Mouse (Mus musculus) cerebellum, postnatal 10 days (tissue): Measurements from ENCODE around the gene Atp13a1.
A peak's percentile ranks its signal among the peaks of the same experiment; 100 is the strongest.

ENCODE experiments used
- DNase-seq, 2 experiments: peaks; one replicate each; pipeline ENCODE4 v3.0.0; 2021; ENCODE audit warnings: mixed read lengths in 2 of 2

The Atp13a1 gene

GRCm38 (mm10) chr8:69790773-69791367, at the start of gene Atp13a1, which contains the start of gene Zfp866:
TSS of gene Atp13a1 (plus strand) at chr8:69791163.
TSS of gene Zfp866 (minus strand) at chr8:69791178.
- DNase-seq: peak; percentile 95 to 96

DNA sequence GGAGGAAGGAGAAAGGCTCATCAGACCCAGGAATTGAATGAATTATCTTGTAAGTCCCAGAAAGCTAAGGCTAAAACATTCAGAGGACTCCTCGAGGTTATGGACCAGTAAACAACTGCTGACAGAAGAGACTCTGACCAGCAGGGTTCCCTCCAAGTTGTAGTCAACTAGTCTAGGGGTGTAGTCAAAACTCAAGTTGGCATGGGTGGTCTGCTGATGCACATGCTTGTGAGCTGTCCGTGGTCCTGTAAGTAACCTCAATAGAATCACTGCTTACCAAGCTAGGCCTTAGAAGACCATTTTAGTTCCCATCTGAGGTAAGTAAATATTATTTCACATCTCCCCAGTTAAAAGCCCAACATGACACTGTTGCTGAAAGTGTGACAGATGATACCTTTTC, 49.7 kb upstream of the Atp13a1 start:
- DNase-seq: no peak

GRCm38 (mm10) chr8:69749544-69750454, 41.2 kb upstream of the Atp13a1 start, which contains the start of gene Zfp963:
TSS of gene Zfp963 (minus strand) at chr8:69749970.
- DNase-seq: peak; percentile 98 to 99

GRCm38 (mm10) chr8:69752437-69752836, 38.5 kb upstream of the Atp13a1 start:
- DNase-seq: no peak

DNA sequence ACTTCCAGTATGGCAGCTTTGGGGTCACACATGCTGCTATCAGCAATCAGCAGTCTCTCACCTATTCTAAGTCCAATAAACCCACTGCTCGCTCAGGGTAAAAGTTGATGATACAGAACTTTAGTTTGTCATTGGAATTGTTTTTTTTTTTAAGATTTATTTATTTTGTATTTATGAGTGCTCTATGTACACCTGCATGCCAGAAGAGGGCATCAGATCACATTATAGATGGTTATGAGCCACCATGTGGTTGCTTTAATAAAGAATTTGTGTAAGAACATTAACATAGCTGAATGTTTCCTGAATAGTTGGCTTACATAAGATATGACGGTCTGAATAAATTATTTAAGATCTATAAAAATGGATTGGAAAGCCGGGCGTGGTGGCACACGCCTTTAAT, 32.6 kb upstream of the Atp13a1 start:
- no peak for DNase-seq

DNA sequence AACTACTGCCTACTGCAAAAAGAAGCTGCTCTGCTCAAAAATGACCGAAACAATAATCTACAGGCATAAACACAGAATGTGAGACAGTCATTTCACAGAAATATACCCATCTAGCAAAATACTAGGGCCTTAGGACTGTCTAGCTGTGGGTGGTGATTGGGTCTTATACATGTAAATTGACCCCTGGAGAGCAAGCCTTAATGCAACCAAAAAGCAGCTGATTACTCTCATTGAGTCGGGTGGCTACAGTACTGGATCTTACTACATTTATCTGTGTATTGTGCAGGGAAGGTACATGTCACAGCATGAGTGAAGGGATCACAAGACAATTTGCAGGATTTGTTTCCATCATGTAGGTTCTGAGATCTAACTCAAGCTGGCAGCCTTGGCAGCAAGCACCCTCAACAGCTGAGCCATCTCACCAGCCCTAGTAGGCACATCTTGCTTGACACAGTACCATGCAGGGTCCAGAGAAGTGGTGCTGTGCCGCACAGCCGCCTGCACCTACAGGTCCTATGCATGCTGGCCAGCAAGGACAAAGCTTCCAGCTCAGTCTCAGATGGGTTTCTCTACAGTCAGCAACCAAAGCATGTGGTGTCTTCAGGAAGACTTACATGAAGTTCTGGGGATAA, 29.0 kb upstream of the Atp13a1 start:
- peak; percentile 49 to 56 for DNase-seq

- no peak for DNase-seq
These were observed 19.7 kb upstream of the Atp13a1 start for GRCm38 (mm10) chr8:69771221-69771620.

DNA sequence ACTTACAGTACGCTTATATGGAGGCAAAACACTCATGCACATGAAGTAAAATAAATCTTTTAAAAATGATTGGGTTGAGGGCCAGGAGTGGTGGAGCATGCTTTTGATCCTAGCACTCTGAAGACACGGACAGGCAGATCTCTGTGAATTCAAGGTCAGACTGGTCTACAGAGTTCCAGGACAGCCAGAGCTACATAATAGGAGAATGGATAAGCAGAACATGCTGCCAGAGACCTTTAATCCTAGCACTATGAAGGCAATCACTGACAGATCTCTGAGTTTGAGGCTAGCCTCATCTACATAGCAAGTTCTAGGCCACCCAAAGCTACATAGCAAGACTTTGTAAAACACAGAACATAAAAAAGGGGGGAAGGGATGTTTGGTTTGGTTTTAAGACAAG, 18.9 kb upstream of the Atp13a1 start:
- no peak for DNase-seq

DNA sequence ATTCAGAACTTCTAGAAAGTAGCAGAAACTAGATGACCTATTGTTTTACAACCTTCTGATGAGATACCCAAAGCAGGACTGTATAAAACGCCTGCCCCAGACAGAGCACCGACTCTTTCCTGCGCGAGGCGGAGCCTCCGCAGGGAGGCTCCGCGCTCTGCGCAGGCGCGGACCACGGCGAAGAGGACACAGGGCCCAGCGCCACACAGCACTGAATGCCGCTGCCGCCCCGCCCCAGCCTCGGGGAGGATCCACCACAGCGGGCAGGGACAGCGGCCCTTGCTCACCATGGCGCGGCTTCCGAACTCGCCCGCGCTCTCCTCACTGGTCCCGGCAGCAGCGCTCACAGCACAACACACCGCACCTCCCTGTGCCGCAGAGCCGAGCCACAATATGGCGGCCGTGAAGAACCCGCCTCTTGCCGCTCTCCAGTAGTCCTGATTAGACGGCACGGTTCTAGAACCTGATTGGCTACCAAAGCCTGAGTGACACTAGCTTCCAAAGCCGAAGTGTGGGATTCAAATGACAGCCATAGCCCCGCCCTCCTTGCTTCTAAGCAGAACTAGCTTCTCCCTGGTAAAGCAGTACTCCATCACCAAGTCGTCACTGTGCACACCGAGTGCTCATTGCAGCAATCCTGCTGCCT, 16.3 kb upstream of the Atp13a1 start, which contains the start of gene Gm20422:
TSS of gene Gm20422 (minus strand) at position 384 of the 646 bp plus-strand sequence.
- DNase-seq: peak; percentile 90 to 93

DNA sequence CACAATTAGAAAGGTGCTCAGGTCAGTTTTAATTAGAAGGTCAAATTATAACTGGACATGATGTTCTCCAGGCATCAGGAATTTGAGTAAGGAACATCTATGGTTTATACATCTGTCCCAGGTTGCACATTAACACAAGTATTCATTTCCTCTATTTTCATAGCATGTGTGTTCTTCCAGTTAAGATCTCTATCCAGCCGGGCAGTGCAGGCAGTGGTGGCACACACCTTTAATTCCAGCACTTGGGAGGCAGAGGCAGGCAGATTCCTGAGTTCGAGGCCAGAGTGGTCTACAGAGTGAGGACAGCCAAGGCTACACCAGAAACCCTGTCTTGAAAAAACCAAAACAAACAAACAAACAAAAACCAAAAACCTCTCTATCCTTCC, 15.8 kb upstream of the Atp13a1 start:
- no peak for DNase-seq

DNA sequence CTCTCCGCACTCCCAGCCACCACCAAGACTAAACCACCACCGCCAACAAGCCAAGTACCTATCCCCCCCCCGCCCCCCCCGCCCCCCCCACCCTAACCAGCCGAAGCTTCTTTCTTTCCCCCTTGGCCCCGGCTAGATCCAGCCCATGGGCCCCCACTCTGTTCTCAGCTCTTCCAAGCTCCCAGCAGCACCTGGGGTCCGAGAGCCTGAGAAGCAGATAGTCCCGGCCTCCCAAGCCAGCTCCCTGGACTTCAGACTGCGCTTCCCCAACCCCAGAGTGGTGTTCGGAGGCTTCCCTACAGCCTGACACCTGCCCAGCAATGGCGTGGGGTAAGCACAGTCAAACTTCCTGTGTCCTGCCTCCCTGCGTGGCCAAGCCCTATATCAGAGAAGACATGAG, 13.9 kb upstream of the Atp13a1 start:
- no peak for DNase-seq

DNA sequence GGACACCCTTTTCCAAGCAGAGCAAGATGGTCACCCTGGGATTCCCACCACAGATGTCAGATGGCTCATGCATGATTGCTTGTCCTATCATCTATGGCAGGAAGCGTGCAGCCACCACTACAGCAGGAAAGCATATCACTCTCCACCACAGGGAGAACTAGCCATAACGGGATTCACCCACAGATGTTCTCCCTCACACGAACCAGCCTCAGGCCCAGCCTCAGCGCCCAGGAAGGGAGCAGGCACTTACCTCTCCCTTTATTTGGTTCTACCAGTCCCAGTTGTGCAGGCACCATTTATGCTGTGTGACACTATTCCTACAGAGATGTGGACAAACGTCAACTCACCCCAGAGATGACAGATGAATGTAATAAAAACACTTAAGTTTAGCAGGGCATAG, 1.9 kb upstream of the Atp13a1 start:
- DNase-seq: no peak

GRCm38 (mm10) chr8:69789731-69790130, 1.2 kb upstream of the Atp13a1 start:
- no peak for DNase-seq

DNA sequence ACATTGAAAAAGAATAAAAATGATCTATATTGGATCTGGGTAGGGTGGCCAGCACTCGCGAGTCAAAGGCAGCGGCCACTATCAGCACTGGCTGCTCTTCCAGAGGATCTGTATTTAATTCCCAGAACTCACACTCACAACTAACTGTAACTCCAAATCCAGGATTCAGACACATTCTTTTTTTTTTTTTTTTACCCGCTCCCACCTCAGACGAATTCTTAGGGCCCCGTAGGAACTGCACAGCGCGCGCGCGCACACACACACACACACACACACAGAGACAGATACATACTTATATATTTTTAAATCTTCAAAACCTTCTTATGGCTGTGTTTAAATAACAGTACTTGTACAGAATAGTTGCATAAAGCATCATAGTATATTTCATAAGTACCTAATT, 599 bp upstream of the Atp13a1 start:
- no peak for DNase-seq

GRCm38 (mm10) chr8:69791415-69792068, 579 bp downstream of the Atp13a1 start:
- DNase-seq: peak; percentile 63 to 72

GRCm38 (mm10) chr8:69793666-69794065, 2.7 kb downstream of the Atp13a1 start:
- no peak for DNase-seq

DNA sequence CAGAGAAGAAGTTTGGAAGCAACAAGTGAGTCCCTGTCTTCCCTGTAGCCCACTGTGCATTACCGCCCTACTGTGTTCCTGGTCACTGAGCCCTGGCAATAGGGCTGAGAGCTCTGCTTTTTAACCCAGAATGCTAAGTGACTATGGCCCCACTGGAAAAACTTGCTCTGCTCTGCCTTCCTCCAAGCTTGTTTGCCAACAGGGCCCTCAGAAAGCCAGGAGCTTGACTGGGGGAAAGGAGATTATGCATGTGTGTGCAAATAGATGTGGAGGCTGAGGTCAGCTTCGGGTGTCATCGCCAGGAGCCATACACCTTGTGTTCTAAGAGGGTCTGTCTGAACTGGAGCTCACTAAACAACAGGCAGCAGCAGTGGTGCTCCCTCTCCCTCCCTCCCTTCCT, 3.1 kb downstream of the Atp13a1 start:
- no peak for DNase-seq

DNA sequence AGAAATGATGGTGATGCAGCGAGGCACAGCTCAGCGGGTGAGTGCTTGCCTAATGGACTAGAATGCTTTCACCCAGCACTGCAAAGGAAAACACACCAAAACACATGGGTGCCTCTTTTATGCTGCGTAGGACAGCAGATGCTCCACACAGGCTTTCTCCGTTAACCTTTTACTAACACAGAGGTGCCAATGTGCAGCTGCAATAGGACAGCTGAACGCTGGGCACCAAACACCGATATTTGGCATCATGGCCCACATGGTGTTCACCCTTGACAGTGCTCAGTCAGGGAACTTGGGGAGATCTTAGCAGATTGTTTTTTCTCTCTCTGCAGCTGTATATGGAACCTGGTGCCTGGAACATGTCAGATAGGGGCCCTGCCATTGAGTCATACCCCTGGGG, 3.9 kb downstream of the Atp13a1 start:
- DNase-seq: no peak

DNA sequence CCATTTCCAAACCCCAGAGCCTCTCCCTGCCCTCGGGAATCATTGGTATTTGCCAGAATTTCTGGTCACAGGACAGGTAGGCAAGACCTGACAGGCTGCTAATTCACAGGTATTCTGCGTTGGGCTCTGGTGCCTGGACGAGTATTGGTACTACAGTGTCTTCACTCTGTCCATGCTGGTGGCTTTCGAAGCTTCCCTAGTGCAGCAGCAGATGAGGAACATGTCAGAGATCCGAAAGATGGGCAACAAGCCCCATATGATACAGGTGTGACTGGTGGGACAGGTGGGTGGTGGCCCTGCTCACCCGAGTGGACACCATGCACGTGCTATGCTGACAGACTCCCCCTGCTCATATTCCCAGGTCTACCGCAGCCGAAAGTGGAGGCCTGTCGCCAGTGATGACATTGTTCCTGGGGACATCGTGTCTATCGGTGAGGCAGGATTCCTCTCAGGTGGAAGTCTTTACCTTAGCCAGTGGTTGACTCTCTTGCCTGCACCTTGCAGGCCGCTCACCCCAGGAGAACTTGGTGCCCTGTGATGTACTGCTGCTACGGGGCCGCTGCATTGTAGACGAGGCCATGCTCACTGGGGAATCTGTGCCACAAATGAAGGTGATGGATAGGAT, 5.9 kb downstream of the Atp13a1 start:
- DNase-seq: no peak

GRCm38 (mm10) chr8:69797661-69798060, 6.7 kb downstream of the Atp13a1 start:
- DNase-seq: no peak

- DNase-seq: no peak
These were observed 8.3 kb downstream of the Atp13a1 start for GRCm38 (mm10) chr8:69799261-69799660.

DNA sequence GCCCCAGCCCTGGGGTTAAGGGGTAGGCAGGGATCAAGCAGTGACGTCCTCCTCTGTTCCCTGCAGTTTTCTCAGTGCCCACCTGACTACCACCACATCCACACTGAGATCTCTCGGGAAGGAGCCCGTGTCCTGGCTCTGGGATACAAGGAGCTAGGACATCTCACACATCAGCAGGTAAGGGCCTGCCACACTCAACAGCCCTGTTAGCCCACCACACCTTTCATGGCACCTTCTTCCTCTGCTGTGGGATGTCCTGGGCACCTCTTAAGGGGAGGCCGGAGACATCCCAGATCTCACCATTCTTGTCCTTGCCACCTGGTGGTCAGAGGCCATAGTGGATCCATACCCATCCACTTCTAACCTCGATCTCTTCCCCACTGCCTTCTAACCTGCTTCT, 9.0 kb downstream of the Atp13a1 start:
- DNase-seq: no peak
